Mouse (Mus musculus) embryonic fibroblast, embryonic 13.5 days (primary cell): Measurements from ENCODE around the gene Gna11.

Experiments used
- CTCF ChIP-seq: IDR thresholded peaks from 2 replicates; pipeline ENCODE4 v1.5.1; 2011; ENCODE audit warnings: mild to moderate bottlenecking, control low read depth, low read length, moderate library complexity, borderline replicate concordance; ENCODE audit not compliant: insufficient read depth
- POLR2A ChIP-seq: IDR thresholded peaks from 2 replicates; pipeline ENCODE4 v1.6.1; 2011; ENCODE audit warnings: low read depth, mild to moderate bottlenecking, control low read depth, low read length, moderate library complexity

- no peak for TF ChIP-seq CTCF
- TF ChIP-seq POLR2A, result peak; percentile 26; the same call in 1 of the 2 replicates
Observed at GRCm38 (mm10) chr10:81570831-81571500, 26.0 kb upstream of the Gna11 start.
